Mouse (Mus musculus) monocyte, adult 5-6 weeks (primary cell): ENCODE results near the gene Rps21. TPM values are rescaled to one million over a fixed set of nuclear protein-coding genes. Genes with fewer than 3 reads are reported as not detected.
"Not testable (repeated sequence)": the region's sequence is repeated elsewhere in the genome, so short reads cannot be mapped to it uniquely, and the experiment has no call there.

Experiments
- ATAC-seq: fragments of 153-309, 156-312 bp; replicated peaks from 2 replicates; pipeline ENCODE4 v1.8.0; 2017; ENCODE audit warnings: mild to moderate bottlenecking; ENCODE audit not compliant: low TSS enrichment, insufficient number of reproducible peaks, severe bottlenecking, poor library complexity, low FRiP score
- total RNA-seq: library from RNA; stranded (forward); fragments of 200-1000, 200-491, 200-594 nt; gene quantifications from 3 replicates; pipeline ENCODE4 v1.2.3, GENCODE M21; 2017

Gene Rps21
- total RNA-seq, 1 experiment from 2014 or later, result 2,174 TPM

GRCm38 (mm10) chr2:180254436-180255209 is 2.6 kb upstream of the Rps21 start:
- no peak for ATAC-seq

GRCm38 (mm10) chr2:180255701-180256100 is 1.5 kb upstream of the Rps21 start:
- no peak for ATAC-seq

DNA sequence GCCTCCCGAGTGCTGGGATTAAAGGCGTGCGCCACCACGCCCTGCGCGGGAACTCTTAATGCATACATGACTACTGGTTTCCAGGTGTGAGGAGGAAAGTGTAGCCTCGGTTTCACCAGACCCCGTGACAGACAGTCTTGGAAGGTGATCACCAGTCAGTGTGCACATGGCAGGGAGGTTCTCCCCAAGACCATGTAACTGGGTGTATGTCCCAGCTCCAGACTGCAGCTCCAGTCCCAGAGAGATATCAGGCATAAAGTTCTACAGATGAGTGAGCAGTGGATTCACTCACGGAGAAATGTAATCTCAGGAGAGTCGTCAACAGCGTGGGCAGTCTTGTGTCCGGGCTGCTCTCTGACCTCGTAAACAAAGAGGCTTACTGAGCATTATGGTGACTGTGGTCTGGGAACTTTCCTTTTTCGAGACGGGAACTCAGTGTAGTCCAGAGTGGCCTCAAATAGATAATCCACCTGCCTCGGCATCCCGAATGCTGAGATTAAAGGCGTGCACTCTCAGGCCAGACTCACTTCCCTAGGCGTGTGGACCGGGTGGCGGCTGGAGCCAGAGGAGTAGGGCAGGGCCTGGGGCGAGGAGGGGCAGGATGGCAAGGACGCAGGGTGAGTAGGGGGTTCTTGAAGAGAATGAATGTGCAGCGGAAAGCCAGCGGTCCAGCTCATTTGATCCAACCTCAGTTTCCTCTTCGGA is 729 bp upstream of the Rps21 start:
- peak; percentile 19 for ATAC-seq

GRCm38 (mm10) chr2:180257963-180258865 is 1.0 kb downstream of the Rps21 start:
- no peak for ATAC-seq

DNA sequence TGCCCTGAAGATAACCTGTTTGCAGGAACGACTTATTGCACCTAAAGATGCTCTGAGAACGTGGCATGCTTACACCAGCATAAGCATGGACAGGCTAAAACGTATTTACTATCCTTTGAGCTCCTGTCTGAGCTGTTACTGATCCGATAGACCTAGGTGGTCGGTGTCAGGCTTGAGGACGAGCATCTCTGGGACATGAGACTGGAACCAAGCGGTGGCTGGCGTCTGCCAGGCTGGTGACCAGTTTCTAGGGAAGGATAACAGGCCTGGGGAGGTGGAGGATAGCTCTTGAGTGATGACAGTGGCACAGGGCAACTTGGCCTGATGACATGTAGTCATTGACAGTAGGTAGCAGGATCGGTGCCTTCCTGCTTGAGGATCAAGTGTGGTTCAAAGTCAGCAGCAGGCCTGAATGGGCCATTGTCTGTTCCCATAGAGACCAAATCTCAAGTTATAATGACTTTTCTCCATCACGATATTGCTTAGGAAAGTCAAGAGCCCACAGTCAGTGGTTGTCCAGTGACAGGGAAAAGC is 1.8 kb downstream of the Rps21 start:
- not testable (repeated sequence) for ATAC-seq

DNA sequence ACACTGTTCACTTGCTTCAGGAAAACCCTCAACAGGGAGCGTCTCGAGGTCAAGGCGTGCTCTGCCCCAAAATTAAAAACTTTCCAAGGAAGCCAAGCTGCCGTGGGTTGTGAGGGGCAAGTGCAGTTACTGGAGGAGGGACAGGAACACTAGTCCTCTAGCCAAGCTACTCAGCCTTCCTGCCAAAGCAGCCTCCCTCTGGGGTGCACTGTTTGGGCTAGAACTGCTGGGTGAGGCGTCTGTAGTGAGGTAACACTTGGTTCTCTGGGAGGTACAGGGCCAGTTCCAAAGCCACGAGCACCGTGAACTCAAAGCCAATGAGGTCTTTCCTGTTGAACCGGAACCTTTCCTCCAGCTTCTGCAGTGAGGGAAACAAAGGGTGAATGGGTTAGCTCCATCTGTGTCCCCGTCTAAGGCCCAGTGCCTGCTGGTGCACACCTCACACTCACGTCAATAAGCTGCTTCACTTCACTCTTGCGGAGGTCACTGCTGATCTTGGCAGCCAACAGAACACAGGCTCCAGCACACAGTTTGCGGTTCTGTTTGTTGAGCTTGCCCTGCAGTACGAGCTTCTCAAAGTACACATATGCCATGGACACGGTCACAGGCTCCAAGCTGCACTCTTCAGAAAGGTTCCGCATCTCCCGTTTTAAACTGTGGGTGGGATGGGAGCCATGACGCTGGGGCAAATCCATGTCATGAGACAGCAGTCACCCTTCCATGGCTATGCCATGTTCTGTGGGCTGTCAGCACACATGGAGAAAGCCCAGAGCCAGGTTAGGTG is 2.8 kb downstream of the Rps21 start:
- not testable (repeated sequence) for ATAC-seq

DNA sequence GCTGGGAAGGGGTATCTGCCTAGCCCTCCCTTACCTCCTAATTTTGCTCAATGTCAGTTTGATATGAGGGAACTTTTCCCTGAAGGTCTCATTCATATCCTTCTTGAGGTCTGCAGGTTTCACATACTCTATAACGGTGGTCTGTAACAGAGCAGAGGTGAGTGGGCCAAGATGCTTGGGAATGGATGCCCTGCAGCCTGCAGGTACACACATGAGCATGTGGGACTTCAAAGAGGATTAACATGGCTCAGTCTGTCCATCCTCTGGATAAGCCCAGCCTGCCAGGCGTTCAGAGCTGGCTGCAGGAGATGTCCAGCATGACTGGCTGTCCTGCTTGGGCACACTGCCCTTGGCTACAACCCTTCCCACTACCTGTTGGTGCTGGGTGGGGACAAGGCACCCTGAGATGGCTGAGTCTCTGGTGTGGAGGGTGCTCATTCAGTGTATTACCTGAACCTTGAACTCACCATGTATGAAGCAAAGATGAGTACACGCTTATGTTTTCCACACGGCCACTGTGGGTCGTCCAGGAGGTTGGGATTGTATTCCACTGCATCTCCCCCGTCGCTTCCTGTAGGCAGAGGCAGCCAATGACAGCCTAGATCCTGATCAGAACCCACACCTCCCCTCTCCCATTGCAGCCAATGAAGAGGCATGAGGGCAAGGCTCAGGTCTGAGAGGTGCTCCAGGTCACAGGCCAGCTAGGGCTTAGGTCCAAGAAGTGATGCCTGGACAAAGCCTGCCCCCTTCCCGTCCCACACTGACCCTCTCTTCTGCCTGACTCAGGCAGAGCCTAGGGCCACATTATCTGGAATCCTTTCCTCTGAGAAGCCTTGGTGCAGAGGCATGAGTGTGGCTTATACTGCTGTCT is 3.7 kb downstream of the Rps21 start:
- ATAC-seq, result no peak

DNA sequence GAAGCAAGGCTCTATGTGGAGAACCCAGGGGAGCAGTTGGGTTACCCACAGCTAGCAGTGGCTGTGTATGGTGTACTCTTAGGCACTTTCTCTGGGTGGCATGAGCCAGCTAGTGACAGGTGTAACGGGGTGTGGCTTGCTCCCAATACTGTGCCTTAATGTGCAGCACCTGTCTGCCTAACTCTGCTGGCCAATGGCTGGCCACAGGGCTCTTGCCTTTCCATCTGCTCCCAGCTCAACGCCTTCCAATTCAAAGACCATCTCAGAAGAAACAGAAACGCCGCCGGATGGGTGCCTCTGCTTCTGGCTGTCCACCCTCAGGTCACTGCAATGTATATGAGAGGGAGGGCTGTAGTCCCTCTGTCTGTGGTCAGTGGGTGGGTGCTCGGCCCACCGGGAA is 4.7 kb downstream of the Rps21 start:
- no peak for ATAC-seq

GRCm38 (mm10) chr2:180262441-180262840 is 5.3 kb downstream of the Rps21 start:
- ATAC-seq, result no peak

- ATAC-seq, result no peak
Observed at GRCm38 (mm10) chr2:180262891-180263290, 5.7 kb downstream of the Rps21 start.

GRCm38 (mm10) chr2:180267955-180268354 is 10.8 kb downstream of the Rps21 start:
- no peak for ATAC-seq

GRCm38 (mm10) chr2:180269329-180269728 is 12.2 kb downstream of the Rps21 start:
- no peak for ATAC-seq

- no peak for ATAC-seq
Observed at GRCm38 (mm10) chr2:180270537-180271255, 13.5 kb downstream of the Rps21 start.

- no peak for ATAC-seq
Observed at GRCm38 (mm10) chr2:180271804-180272395, 14.7 kb downstream of the Rps21 start.

DNA sequence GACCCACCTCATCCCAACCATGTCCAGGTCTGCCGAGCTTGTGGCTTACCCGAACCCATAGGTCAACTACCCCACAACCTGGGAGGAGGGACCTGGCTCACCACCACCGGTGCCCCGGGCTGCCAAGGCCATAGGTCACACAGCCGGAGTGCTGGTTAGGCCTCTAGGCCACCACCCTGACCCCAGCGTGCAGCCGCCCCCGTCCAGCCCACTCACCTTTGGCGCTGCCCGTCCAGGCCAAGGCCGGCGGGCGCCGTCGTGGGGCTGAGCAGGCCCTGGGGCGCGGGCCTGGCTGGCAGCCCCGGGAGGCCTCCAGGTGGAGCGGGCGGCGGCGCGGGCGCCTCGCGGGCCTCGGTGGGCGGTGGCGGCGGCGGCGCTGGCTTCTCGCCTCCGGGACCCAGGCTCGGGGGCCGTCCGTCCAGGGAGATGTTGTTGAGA is 15.7 kb downstream of the Rps21 start:
- ATAC-seq, result no peak
